Mouse (Mus musculus): ENCODE results near the gene Marveld1. TPM values are rescaled to one million over a fixed set of nuclear protein-coding genes. Genes with fewer than 3 reads are reported as not detected.

Gene Marveld1
- polyA plus RNA-seq (2015; fragmentation: Nextera tagmentation; extraction: Ambion mirVana) = 8.9 and 9.8 TPM in 2 replicates

GRCm38 (mm10) chr19:42147170-42147768, at the start of gene Marveld1:
TSS of gene Marveld1 (plus strand) at chr19:42147400.
- peaks cover 4% of the 10 kb centered on the region; the same call in 1 of the 2 replicates for H3K36me3 ChIP-seq (ENCODE audit: control insufficient read depth, insufficient read depth, low read length)
- peak within 1 kb of the TSS; percentile 95 for H3K9ac ChIP-seq (ENCODE audit: low read length)
- peaks cover 58% of the 10 kb centered on the region for H3K4me1 ChIP-seq (replicated peaks; ENCODE audit: control insufficient read depth, insufficient read depth, low read length)
- WGBS = 2% methylated on average over 17 of the region's 57 CpGs
- H3K27ac ChIP-seq (ENCODE audit: low read length) = peak within 1 kb of the TSS; percentile 96
- peak within 1 kb of the TSS; percentile 89 for H3K4me2 ChIP-seq (ENCODE audit: low read depth, low read length)
- H3K27me3 ChIP-seq (ENCODE audit: control insufficient read depth, insufficient read depth, low read depth, low read length) = no peaks in the 10 kb centered on the region
- ATAC-seq (ENCODE audit: low read depth) = peak; percentile 81
- H3K9me3 ChIP-seq (ENCODE audit: control insufficient read depth, low read length) = no peaks in the 10 kb centered on the region
- peak within 1 kb of the TSS; percentile 82 for H3K4me3 ChIP-seq (ENCODE audit: low read length)

- no peak overlapping the region for H3K4me2 ChIP-seq (ENCODE audit: low read depth, low read length)
- no peak for ATAC-seq (ENCODE audit: low read depth)
- no peaks in the 10 kb centered on the region for H3K4me1 ChIP-seq (replicated peaks; ENCODE audit: control insufficient read depth, insufficient read depth, low read length)
- H3K36me3 ChIP-seq (ENCODE audit: control insufficient read depth, insufficient read depth, low read length) = 0 out of 2 replicates have a peak, but pooled peaks cover 6% of the 10 kb centered on the region
- H3K9ac ChIP-seq (ENCODE audit: low read length) = no peak overlapping the region
- no peak overlapping the region for H3K4me3 ChIP-seq (ENCODE audit: low read length)
- H3K9me3 ChIP-seq (ENCODE audit: control insufficient read depth, low read length) = no peaks in the 10 kb centered on the region
- WGBS = 79% methylated on average over 3 of the region's 3 CpGs
- no peak overlapping the region for H3K27ac ChIP-seq (ENCODE audit: low read length)
- no peaks in the 10 kb centered on the region for H3K27me3 ChIP-seq (ENCODE audit: control insufficient read depth, insufficient read depth, low read depth, low read length)
Observed at GRCm38 (mm10) chr19:42099406-42099805, 47.8 kb upstream of the Marveld1 start.

- no peak overlapping the region for H3K9ac ChIP-seq (ENCODE audit: low read length)
- H3K4me1 ChIP-seq (replicated peaks; ENCODE audit: control insufficient read depth, insufficient read depth, low read length) = no peaks in the 10 kb centered on the region
- H3K9me3 ChIP-seq (ENCODE audit: control insufficient read depth, low read length) = no peaks in the 10 kb centered on the region
- no peak overlapping the region for H3K27ac ChIP-seq (ENCODE audit: low read length)
- WGBS = 95% methylated on average over 9 of the region's 9 CpGs
- no peak overlapping the region for H3K4me3 ChIP-seq (ENCODE audit: low read length)
- H3K4me2 ChIP-seq (ENCODE audit: low read depth, low read length) = no peak overlapping the region
- H3K36me3 ChIP-seq (ENCODE audit: control insufficient read depth, insufficient read depth, low read length) = peaks cover 13% of the 10 kb centered on the region
- ATAC-seq (ENCODE audit: low read depth) = no peak
- no peaks in the 10 kb centered on the region for H3K27me3 ChIP-seq (ENCODE audit: control insufficient read depth, insufficient read depth, low read depth, low read length)
Observed at GRCm38 (mm10) chr19:42104681-42105080, 42.5 kb upstream of the Marveld1 start.

GRCm38 (mm10) chr19:42115783-42116335, 31.3 kb upstream of the Marveld1 start:
- Histone ChIP-seq H3K4me2 (ENCODE audit: low read depth, low read length) (no peak overlapping the region), H3K36me3 (ENCODE audit: control insufficient read depth, insufficient read depth, low read length) (peaks cover 30% of the 10 kb centered on the region), H3K4me1 (replicated peaks; ENCODE audit: control insufficient read depth, insufficient read depth, low read length) (peaks cover 4% of the 10 kb centered on the region; the same call in 1 of the 2 replicates), H3K4me3 (ENCODE audit: low read length) (no peak overlapping the region), H3K27me3 (ENCODE audit: control insufficient read depth, insufficient read depth, low read depth, low read length) (no peaks in the 10 kb centered on the region), H3K9ac (ENCODE audit: low read length) (peak overlapping the region; percentile 8; the same call in 1 of the 2 replicates), H3K9me3 (ENCODE audit: control insufficient read depth, low read length) (no peaks in the 10 kb centered on the region), H3K27ac (ENCODE audit: low read length) (peak overlapping the region; percentile 84)
- WGBS = 64% methylated on average over 4 of the region's 4 CpGs
- peak; percentile 92 for ATAC-seq (ENCODE audit: low read depth)

- Histone ChIP-seq H3K27me3 (ENCODE audit: control insufficient read depth, insufficient read depth, low read depth, low read length) (no peaks in the 10 kb centered on the region), H3K27ac (ENCODE audit: low read length) (no peak overlapping the region), H3K4me2 (ENCODE audit: low read depth, low read length) (no peak overlapping the region), H3K9me3 (ENCODE audit: control insufficient read depth, low read length) (no peaks in the 10 kb centered on the region), H3K4me1 (replicated peaks; ENCODE audit: control insufficient read depth, insufficient read depth, low read length) (peaks cover 4% of the 10 kb centered on the region; the same call in 1 of the 2 replicates), H3K4me3 (ENCODE audit: low read length) (no peak overlapping the region), H3K9ac (ENCODE audit: low read length) (no peak overlapping the region), H3K36me3 (ENCODE audit: control insufficient read depth, insufficient read depth, low read length) (peaks cover 40% of the 10 kb centered on the region)
- 89% methylated on average over 9 of the region's 9 CpGs for WGBS
- no peak for ATAC-seq (ENCODE audit: low read depth)
Observed at GRCm38 (mm10) chr19:42118142-42118541, 29.1 kb upstream of the Marveld1 start.

- no peaks in the 10 kb centered on the region for H3K9me3 ChIP-seq (ENCODE audit: control insufficient read depth, low read length)
- no peaks in the 10 kb centered on the region for H3K27me3 ChIP-seq (ENCODE audit: control insufficient read depth, insufficient read depth, low read depth, low read length)
- H3K4me1 ChIP-seq (replicated peaks; ENCODE audit: control insufficient read depth, insufficient read depth, low read length) = peaks cover 4% of the 10 kb centered on the region; the same call in 1 of the 2 replicates
- H3K9ac ChIP-seq (ENCODE audit: low read length) = no peak overlapping the region
- no peak overlapping the region for H3K27ac ChIP-seq (ENCODE audit: low read length)
- no peak overlapping the region for H3K4me2 ChIP-seq (ENCODE audit: low read depth, low read length)
- 64% methylated on average over 5 of the region's 5 CpGs for WGBS
- no peak overlapping the region for H3K4me3 ChIP-seq (ENCODE audit: low read length)
- H3K36me3 ChIP-seq (ENCODE audit: control insufficient read depth, insufficient read depth, low read length) = peaks cover 42% of the 10 kb centered on the region
- ATAC-seq (ENCODE audit: low read depth) = no peak
Observed at GRCm38 (mm10) chr19:42118596-42118995, 28.6 kb upstream of the Marveld1 start.

GRCm38 (mm10) chr19:42120451-42120850, 26.7 kb upstream of the Marveld1 start:
- Histone ChIP-seq H3K9me3 (ENCODE audit: control insufficient read depth, low read length) (no peaks in the 10 kb centered on the region), H3K4me1 (replicated peaks; ENCODE audit: control insufficient read depth, insufficient read depth, low read length) (peaks cover 8% of the 10 kb centered on the region), H3K9ac (ENCODE audit: low read length) (no peak overlapping the region), H3K27ac (ENCODE audit: low read length) (no peak overlapping the region), H3K27me3 (ENCODE audit: control insufficient read depth, insufficient read depth, low read depth, low read length) (no peaks in the 10 kb centered on the region), H3K4me3 (ENCODE audit: low read length) (no peak overlapping the region), H3K4me2 (ENCODE audit: low read depth, low read length) (no peak overlapping the region), H3K36me3 (ENCODE audit: control insufficient read depth, insufficient read depth, low read length) (peaks cover 45% of the 10 kb centered on the region)
- WGBS = 83% methylated on average over 8 of the region's 8 CpGs
- ATAC-seq (ENCODE audit: low read depth) = 0 out of 2 replicates have a peak, but pooled peaks have one; percentile 26

- Histone ChIP-seq H3K4me3 (ENCODE audit: low read length) (no peak overlapping the region), H3K9ac (ENCODE audit: low read length) (no peak overlapping the region), H3K27me3 (ENCODE audit: control insufficient read depth, insufficient read depth, low read depth, low read length) (no peaks in the 10 kb centered on the region), H3K4me1 (replicated peaks; ENCODE audit: control insufficient read depth, insufficient read depth, low read length) (peaks cover 13% of the 10 kb centered on the region), H3K9me3 (ENCODE audit: control insufficient read depth, low read length) (no peaks in the 10 kb centered on the region), H3K4me2 (ENCODE audit: low read depth, low read length) (no peak overlapping the region), H3K36me3 (ENCODE audit: control insufficient read depth, insufficient read depth, low read length) (peaks cover 33% of the 10 kb centered on the region), H3K27ac (ENCODE audit: low read length) (no peak overlapping the region; the same call in 1 of the 2 replicates)
- WGBS = 79% methylated on average over 13 of the region's 13 CpGs
- ATAC-seq (ENCODE audit: low read depth) = no peak
Observed at GRCm38 (mm10) chr19:42124684-42125083, 22.5 kb upstream of the Marveld1 start.

GRCm38 (mm10) chr19:42125501-42126218, 21.5 kb upstream of the Marveld1 start:
- H3K4me2 ChIP-seq (ENCODE audit: low read depth, low read length) = peak overlapping the region; percentile 87; the same call in 1 of the 2 replicates

More at GRCm38 (mm10) chr19:42125501-42126218, 21.5 kb upstream of the Marveld1 start:
- Histone ChIP-seq H3K4me3 (ENCODE audit: low read length) (no peak overlapping the region), H3K36me3 (ENCODE audit: control insufficient read depth, insufficient read depth, low read length) (peaks cover 27% of the 10 kb centered on the region), H3K9me3 (ENCODE audit: control insufficient read depth, low read length) (no peaks in the 10 kb centered on the region), H3K9ac (ENCODE audit: low read length) (no peak overlapping the region), H3K4me1 (replicated peaks; ENCODE audit: control insufficient read depth, insufficient read depth, low read length) (peaks cover 18% of the 10 kb centered on the region), H3K27me3 (ENCODE audit: control insufficient read depth, insufficient read depth, low read depth, low read length) (no peaks in the 10 kb centered on the region), H3K27ac (ENCODE audit: low read length) (peak overlapping the region; percentile 88)
- ATAC-seq (ENCODE audit: low read depth) = no peak
- 79% methylated on average over 11 of the region's 11 CpGs for WGBS

Data from lung, embryonic 16.5 days (tissue).